Mouse (Mus musculus): ENCODE data around the gene Vmn1r229. TPM values are rescaled to one million over a fixed set of nuclear protein-coding genes. Genes with fewer than 3 reads are reported as not detected.

The Vmn1r229 gene
- not detected in 2 replicates for polyA plus RNA-seq (2012; rRNA removed)

DNA sequence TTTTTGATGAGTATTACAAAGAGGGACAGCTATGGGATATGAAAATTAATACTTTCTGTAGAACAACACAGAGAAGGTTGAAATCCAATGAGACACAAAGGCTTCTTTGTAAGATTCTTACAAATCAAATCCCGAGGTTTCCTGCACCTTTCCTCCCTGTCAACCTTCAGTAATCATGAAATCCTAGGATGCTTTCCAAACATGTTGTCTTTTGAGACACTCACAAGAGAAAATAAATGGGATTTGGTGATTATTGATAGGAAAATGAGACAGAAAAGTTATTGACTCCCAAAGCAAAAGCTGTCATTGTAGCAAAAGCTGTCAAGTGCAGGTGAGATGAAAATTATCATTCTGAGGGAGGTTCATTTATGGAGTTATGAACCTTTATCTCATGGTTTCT, at the start of gene Vmn1r229:
Vmn1r229 (plus strand) TSS at position 301 of the 400 bp plus-strand sequence.
- no peaks in the 10 kb centered on the region for H3K4me1 ChIP-seq (replicated peaks; ENCODE audit: control insufficient read depth, insufficient read depth, low read length)
- WGBS, result 51% methylated on average over 1 of the region's 1 CpGs

GRCm38 (mm10) chr17:20786057-20786456, 25.3 kb upstream of the Vmn1r229 start, which contains the start of gene Vmn1r228:
Gene Vmn1r228 (minus strand): TSS chr17:20786157.
- H3K36me3 ChIP-seq (ENCODE audit: control insufficient read depth, insufficient read depth, low read length), result no peaks in the 10 kb centered on the region
- no peaks in the 10 kb centered on the region for H3K4me1 ChIP-seq (replicated peaks; ENCODE audit: control insufficient read depth, insufficient read depth, low read length)
- H3K4me3 ChIP-seq (ENCODE audit: control insufficient read depth, insufficient read depth, low read length), result no peak within 1 kb of the TSS
- no peak for DNase-seq
- H3K27ac ChIP-seq (ENCODE audit: control insufficient read depth, insufficient read depth, low read length), result no peak within 1 kb of the TSS
- TF ChIP-seq CTCF (IDR thresholded peaks at IDR 0.05; ENCODE audit: borderline replicate concordance, control insufficient read depth, extremely low read depth, insufficient read depth, low read length, poor library complexity) (no peak), POLR2A (IDR thresholded peaks at IDR 0.05; ENCODE audit: control insufficient read depth, extremely low read depth, insufficient read depth, low read length, poor library complexity) (no peak)
- no peaks in the 10 kb centered on the region for H3K27me3 ChIP-seq (ENCODE audit: control insufficient read depth, insufficient read depth, low read length)

More for the DNA sequence above, at the start of gene Vmn1r229:
- DNase-seq, result no peak
- no peak within 1 kb of the TSS for H3K4me3 ChIP-seq (ENCODE audit: control insufficient read depth, insufficient read depth, low read length)
- TF ChIP-seq POLR2A (IDR thresholded peaks at IDR 0.05; ENCODE audit: control insufficient read depth, extremely low read depth, insufficient read depth, low read length, poor library complexity), result no peak
- TF ChIP-seq CTCF (IDR thresholded peaks at IDR 0.05; ENCODE audit: borderline replicate concordance, control insufficient read depth, extremely low read depth, insufficient read depth, low read length, poor library complexity), result no peak
- H3K27me3 ChIP-seq (ENCODE audit: control insufficient read depth, insufficient read depth, low read length), result no peaks in the 10 kb centered on the region
- H3K27ac ChIP-seq (ENCODE audit: control insufficient read depth, insufficient read depth, low read length), result no peak within 1 kb of the TSS
- no peaks in the 10 kb centered on the region for H3K36me3 ChIP-seq (ENCODE audit: control insufficient read depth, insufficient read depth, low read length)

DNA sequence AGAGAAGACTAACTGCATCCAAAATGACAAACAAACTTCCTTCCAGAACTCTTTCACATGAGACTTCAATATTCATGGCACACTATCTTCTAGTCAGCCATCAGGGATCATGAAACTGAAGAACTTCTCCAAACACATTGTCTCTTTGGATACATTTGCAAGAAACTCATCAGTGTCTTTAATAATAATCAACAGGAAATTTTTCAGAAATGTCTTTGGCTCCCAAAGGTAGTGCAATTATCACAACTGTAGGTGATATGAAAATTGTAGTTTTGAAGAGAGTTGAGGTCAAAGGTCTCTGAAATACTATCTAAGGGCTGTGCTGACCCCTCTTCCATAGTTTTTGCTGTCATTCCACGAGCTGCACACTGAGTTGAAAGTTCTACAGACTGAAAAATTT, 28.8 kb downstream of the Vmn1r229 start, which contains the start of gene Vmn1r230:
Vmn1r230 (plus strand) TSS at position 301 of the 400 bp plus-strand sequence.
- no peaks in the 10 kb centered on the region for H3K4me1 ChIP-seq (replicated peaks; ENCODE audit: control insufficient read depth, insufficient read depth, low read length)
- no peak within 1 kb of the TSS for H3K27ac ChIP-seq (ENCODE audit: control insufficient read depth, insufficient read depth, low read length)
- H3K4me3 ChIP-seq (ENCODE audit: control insufficient read depth, insufficient read depth, low read length), result no peak within 1 kb of the TSS
- no peaks in the 10 kb centered on the region for H3K27me3 ChIP-seq (ENCODE audit: control insufficient read depth, insufficient read depth, low read length)
- H3K36me3 ChIP-seq (ENCODE audit: control insufficient read depth, insufficient read depth, low read length), result no peaks in the 10 kb centered on the region
- no peak for DNase-seq
- TF ChIP-seq POLR2A (IDR thresholded peaks at IDR 0.05; ENCODE audit: control insufficient read depth, extremely low read depth, insufficient read depth, low read length, poor library complexity), result no peak
- TF ChIP-seq CTCF (IDR thresholded peaks at IDR 0.05; ENCODE audit: borderline replicate concordance, control insufficient read depth, extremely low read depth, insufficient read depth, low read length, poor library complexity), result no peak
- 4% methylated on average over 1 of the region's 1 CpGs for WGBS

Other genes with a start within 250 kb of the Vmn1r229 start
- not detected in 2 replicates for gene Vmn2r109, start 246.8 kb upstream of the Vmn1r229 start, polyA plus RNA-seq (2012; rRNA removed)
- gene Vmn2r110, start 215.1 kb upstream of the Vmn1r229 start, polyA plus RNA-seq (2012; rRNA removed), result not detected in 2 replicates
- gene Fpr-rs3, start 186.7 kb upstream of the Vmn1r229 start, polyA plus RNA-seq (2012; rRNA removed), result not detected in 2 replicates
- gene Vmn1r226, start 128.7 kb upstream of the Vmn1r229 start, polyA plus RNA-seq (2012; rRNA removed), result not detected in 2 replicates
- gene Vmn1r227, start 81.7 kb upstream of the Vmn1r229 start, polyA plus RNA-seq (2012; rRNA removed), result not detected in 2 replicates
- gene Vmn1r228, start 25.4 kb upstream of the Vmn1r229 start, polyA plus RNA-seq (2012; rRNA removed), result not detected in 2 replicates
- gene Vmn1r230, start 28.9 kb downstream of the Vmn1r229 start, polyA plus RNA-seq (2012; rRNA removed), result not detected in 2 replicates
- not detected in 2 replicates for gene Vmn1r231, start 93.5 kb downstream of the Vmn1r229 start, polyA plus RNA-seq (2012; rRNA removed)
- gene Vmn1r232, start 108.2 kb downstream of the Vmn1r229 start, polyA plus RNA-seq (2012; rRNA removed), result not detected in 2 replicates
- gene Ppp2r1a, start 133.8 kb downstream of the Vmn1r229 start, polyA plus RNA-seq (2012; rRNA removed), result 224 and 227 TPM in 2 replicates
- gene Vmn1r233, start 184.9 kb downstream of the Vmn1r229 start, polyA plus RNA-seq (2012; rRNA removed), result not detected in 2 replicates
- gene Zfp160, start 197.3 kb downstream of the Vmn1r229 start, polyA plus RNA-seq (2012; rRNA removed), result 4.4 and 4.5 TPM in 2 replicates

Measured in thymus, adult 2 months (tissue).